Mouse (Mus musculus): ENCODE measurements around the gene Arhgef28.

Arhgef28 gene

GRCm38 (mm10) chr13:97954956-97955496 is 251.2 kb downstream of the Arhgef28 start:
- no peak for DNase-seq

GRCm38 (mm10) chr13:97954051-97954450 is 252.2 kb downstream of the Arhgef28 start:
- DNase-seq, result no peak

- DNase-seq, result no peak
These were observed 252.7 kb downstream of the Arhgef28 start for GRCm38 (mm10) chr13:97953526-97953925.

- DNase-seq, result no peak
These were observed 257.4 kb downstream of the Arhgef28 start for GRCm38 (mm10) chr13:97948856-97949255.

GRCm38 (mm10) chr13:97947598-97947997 is 258.6 kb downstream of the Arhgef28 start:
- no peak for DNase-seq

GRCm38 (mm10) chr13:97946422-97946821 is 259.8 kb downstream of the Arhgef28 start:
- DNase-seq, result no peak

GRCm38 (mm10) chr13:97941909-97942680 is 264.1 kb downstream of the Arhgef28 start:
- no peak for DNase-seq

GRCm38 (mm10) chr13:97941099-97941498 is 265.1 kb downstream of the Arhgef28 start:
- DNase-seq, result peak; percentile 22 to 35

GRCm38 (mm10) chr13:97939433-97940160 is 266.6 kb downstream of the Arhgef28 start:
- peak; percentile 19 to 30 for DNase-seq

- peak; percentile 87 to 96 for DNase-seq
These were observed 267.5 kb downstream of the Arhgef28 start for GRCm38 (mm10) chr13:97938596-97939297.

GRCm38 (mm10) chr13:97937919-97938318 is 268.3 kb downstream of the Arhgef28 start:
- peak; percentile 18 to 31 for DNase-seq

GRCm38 (mm10) chr13:97928135-97928497 is 278.1 kb downstream of the Arhgef28 start:
- DNase-seq, result no peak

- no peak for DNase-seq
These were observed 278.7 kb downstream of the Arhgef28 start for GRCm38 (mm10) chr13:97927376-97928134.

- no peak for DNase-seq
These were observed 279.9 kb downstream of the Arhgef28 start for GRCm38 (mm10) chr13:97926371-97926770.

GRCm38 (mm10) chr13:97923009-97923408 is 283.2 kb downstream of the Arhgef28 start:
- peak in 1 of 2 experiments; percentile 11 for DNase-seq

GRCm38 (mm10) chr13:97919590-97919989 is 286.6 kb downstream of the Arhgef28 start:
- no peak for DNase-seq

- DNase-seq, result no peak
These were observed 287.9 kb downstream of the Arhgef28 start for GRCm38 (mm10) chr13:97918117-97918900.

- DNase-seq, result no peak
These were observed 295.2 kb downstream of the Arhgef28 start for GRCm38 (mm10) chr13:97911013-97911412.

- no peak for DNase-seq
These were observed 303.4 kb downstream of the Arhgef28 start for GRCm38 (mm10) chr13:97902821-97903220.

- DNase-seq, result no peak
These were observed 305.9 kb downstream of the Arhgef28 start for GRCm38 (mm10) chr13:97900380-97900758.

- DNase-seq, result no peak
These were observed 306.4 kb downstream of the Arhgef28 start for GRCm38 (mm10) chr13:97899604-97900379.
